Mouse (Mus musculus): Measurements from ENCODE around the gene Gpx2. TPM values are rescaled to one million over a fixed set of nuclear protein-coding genes. Genes with fewer than 3 reads are reported as not detected.
A peak's percentile ranks its signal among the peaks of the same experiment; 100 is the strongest.

Gene Gpx2
- total and polyA plus RNA-seq, 3 experiments: not detected

DNA sequence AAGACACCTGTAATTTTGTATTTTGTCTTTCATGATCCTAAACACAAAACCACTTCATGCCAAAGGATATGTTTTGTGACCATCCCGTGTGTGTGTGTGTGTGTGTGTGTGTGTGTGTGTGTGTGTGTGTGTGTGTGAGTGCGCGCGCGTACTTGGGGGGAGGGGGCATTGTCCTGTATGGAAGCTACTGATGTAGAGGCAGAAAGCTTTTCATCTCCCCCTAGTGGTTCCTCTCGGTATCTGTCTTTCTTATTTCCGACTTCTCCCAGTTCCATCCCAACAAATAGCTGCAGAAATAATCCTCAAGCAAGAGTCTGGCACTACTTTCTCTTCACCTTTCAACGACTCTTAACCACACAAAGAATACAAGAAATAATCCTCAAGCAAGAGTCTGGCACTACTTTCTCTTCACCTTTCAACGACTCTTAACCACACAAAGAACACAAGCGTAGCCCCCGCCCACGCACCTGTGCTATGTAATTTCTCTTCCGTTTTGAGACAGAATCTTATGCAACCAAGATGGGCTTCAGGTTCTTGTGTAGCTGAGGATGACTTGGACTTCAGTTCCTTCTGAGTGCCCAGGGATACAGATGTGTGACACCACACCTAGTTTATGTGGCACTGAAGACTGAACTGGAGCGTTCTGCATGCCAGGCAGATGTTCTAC lies 42.6 kb downstream of the Gpx2 start:
- Histone ChIP-seq H3K4me1 (ENCODE audit: control insufficient read depth in 1 of 2, insufficient read depth in 2 of 2, low read length in 2 of 2) (peaks cover 0 to 5% of the 10 kb centered on the region in 2 experiments; a peak in 2 of 4 replicates), H3K9ac (ENCODE audit: control insufficient read depth, low read depth, low read length, poor library complexity, severe bottlenecking) (no peak overlapping the region), H3K79me2 (ENCODE audit: control insufficient read depth, insufficient read depth, low read length, poor library complexity) (no peaks in the 10 kb centered on the region), H3K27ac (ENCODE audit: control insufficient read depth, low read depth, low read length) (no peak overlapping the region), H3K9me3 (replicated peaks; ENCODE audit: insufficient read depth, low read length) (no peaks in the 10 kb centered on the region), H3K36me3 (ENCODE audit: control insufficient read depth in 1 of 2, insufficient read depth in 2 of 2, low read length in 2 of 2) (no peaks in the 10 kb centered on the region; a peak in 1 of 4 replicates), H3K4me3 (ENCODE audit: control insufficient read depth in 1 of 2, insufficient read depth in 1 of 2, low read depth in 2 of 2, low read length in 2 of 2) (peak overlapping the region; percentile 33 to 37; a peak in 2 of 4 replicates), H3K27me3 (ENCODE audit: control insufficient read depth in 1 of 2, insufficient read depth in 2 of 2, low read length in 2 of 2) (no peaks in the 10 kb centered on the region)
- DNase-seq (ENCODE audit: low read depth, low spot score): peak; percentile 79
- TF ChIP-seq ZKSCAN1 (IDR thresholded peaks at IDR 0.05; ENCODE audit: low read depth, low read length): no peak
- no peak for TF ChIP-seq USF1 (IDR thresholded peaks at IDR 0.05; ENCODE audit: low read depth, low read length)
- no peak for TF ChIP-seq GATA1 (IDR thresholded peaks at IDR 0.05; ENCODE audit: low read depth, low read length)
- no peak for TF ChIP-seq MEF2A (IDR thresholded peaks at IDR 0.05; ENCODE audit: extremely low read depth, insufficient replicate concordance, low read depth, low read length, poor library complexity, severe bottlenecking)
- TF ChIP-seq POLR2AphosphoS2 (IDR thresholded peaks at IDR 0.05; ENCODE audit: low read length): no peak
- no peak for TF ChIP-seq POLR2AphosphoS5 (IDR thresholded peaks at IDR 0.05; ENCODE audit: borderline replicate concordance, low read depth, low read length)
- TF ChIP-seq TAL1 (IDR thresholded peaks at IDR 0.05; ENCODE audit: low read length): no peak
- TF ChIP-seq EP300 (IDR thresholded peaks at IDR 0.05; ENCODE audit: low read depth in 1 of 2, low read length in 2 of 2): no peak
- TF ChIP-seq MXI1 (IDR thresholded peaks at IDR 0.05; ENCODE audit: low read depth, low read length): no peak
- no peak for TF ChIP-seq ZMIZ1 (IDR thresholded peaks at IDR 0.05; ENCODE audit: low read depth, low read length)
- TF ChIP-seq TCF12 (IDR thresholded peaks at IDR 0.05; ENCODE audit: low read depth, low read length): no peak
- no peak for TF ChIP-seq BHLHE40 (IDR thresholded peaks at IDR 0.05; ENCODE audit: borderline replicate concordance, low read depth, low read length)
- TF ChIP-seq NRF1 (IDR thresholded peaks at IDR 0.05; ENCODE audit: insufficient read depth, low read depth, low read length, poor library complexity, severe bottlenecking): 0 out of 2 replicates have a peak, but pooled peaks have one; percentile 27
- no peak for TF ChIP-seq NELFE (IDR thresholded peaks at IDR 0.05; ENCODE audit: low read depth, low read length)
- no peak for TF ChIP-seq TBP (IDR thresholded peaks at IDR 0.05; ENCODE audit: low read depth, low read length)
- TF ChIP-seq CTCF (IDR thresholded peaks at IDR 0.05 in 2 of 3, conservative IDR thresholded peaks at IDR 0.05 in 1 of 3; ENCODE audit: control insufficient read depth in 1 of 3, insufficient read depth in 1 of 3, low read depth in 2 of 3, low read length in 3 of 3, poor library complexity in 1 of 3, severe bottlenecking in 1 of 3): peak; percentile 37 to 67 (median 65)
- no peak for TF ChIP-seq ETS1 (IDR thresholded peaks at IDR 0.05; ENCODE audit: low read depth, low read length)
- TF ChIP-seq RAD21 (IDR thresholded peaks at IDR 0.05; ENCODE audit: low read depth, low read length): peak; percentile 62
- peak; percentile 41 for TF ChIP-seq ZC3H11A (IDR thresholded peaks at IDR 0.05; ENCODE audit: low read depth, low read length)
- TF ChIP-seq MAX (IDR thresholded peaks at IDR 0.05; ENCODE audit: low read length): no peak
- no peak for TF ChIP-seq POLR2A (IDR thresholded peaks at IDR 0.05; ENCODE audit: control insufficient read depth in 1 of 2, insufficient read depth in 1 of 2, low read depth in 1 of 2, low read length in 2 of 2, poor library complexity in 1 of 2)
- TF ChIP-seq UBTF (IDR thresholded peaks at IDR 0.05; ENCODE audit: borderline replicate concordance, insufficient read depth, low read depth, low read length): no peak
- TF ChIP-seq JUND (IDR thresholded peaks at IDR 0.05; ENCODE audit: low read depth, low read length): no peak
- TF ChIP-seq ELF1 (IDR thresholded peaks at IDR 0.05; ENCODE audit: low read depth, low read length): no peak
- TF ChIP-seq MAZ (IDR thresholded peaks at IDR 0.05; ENCODE audit: low read depth, low read length): 0 out of 2 replicates have a peak, but pooled peaks have one; percentile 48
- TF ChIP-seq CHD1 (IDR thresholded peaks at IDR 0.05; ENCODE audit: low read depth, low read length): no peak
- TF ChIP-seq SMC3 (IDR thresholded peaks at IDR 0.05; ENCODE audit: low read depth, low read length): peak; percentile 60

Data from MEL (cell line).